Mouse (Mus musculus): ENCODE results near the gene Mgme1.

The Mgme1 gene

DNA sequence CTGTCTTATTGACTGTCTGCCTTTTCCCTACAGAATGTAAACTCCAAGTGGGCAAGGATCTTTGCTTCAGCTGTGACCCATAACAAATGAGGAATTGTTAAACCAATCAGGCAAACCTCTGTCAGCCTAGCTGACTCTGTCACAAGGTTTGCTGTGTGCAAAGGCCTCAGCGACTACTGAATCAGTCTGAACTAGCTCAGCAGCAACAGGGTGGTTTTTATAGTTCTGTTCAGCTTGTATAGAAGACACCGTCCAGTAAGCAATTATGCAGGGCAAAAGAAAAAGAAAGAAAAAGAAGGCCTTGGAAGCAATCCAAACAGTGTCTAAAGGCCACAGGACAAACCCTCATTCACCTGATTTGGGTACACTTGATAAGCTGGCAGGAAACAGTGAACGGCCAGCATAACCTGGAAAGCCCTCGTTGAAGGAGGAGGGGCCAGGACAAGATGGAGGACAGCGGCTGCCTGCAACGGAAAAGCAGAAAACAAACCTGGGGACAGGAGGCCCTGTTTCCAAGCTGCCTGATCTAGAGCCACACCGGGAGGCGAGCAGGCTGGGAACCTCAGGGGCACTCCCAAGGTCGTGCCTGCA lies 24.8 kb downstream of the Mgme1 start:
- in situ Hi-C loops (cut with MboI; ENCODE audit: unreplicated experiment in 2 of 2), result loop anchor here (5.0 to 10.0 kb wide), 2 partner anchors 57 to 290 kb away; no protein-coding TSS in a partner anchor

GRCm38 (mm10) chr2:144299749-144300669 lies 29.5 kb downstream of the Mgme1 start:
- in situ Hi-C loops (cut with MboI; ENCODE audit: unreplicated experiment in 2 of 2), result loop anchor here (5.0 to 25.0 kb wide), 3 partner anchors 52 to 1188 kb away; no protein-coding TSS in a partner anchor

DNA sequence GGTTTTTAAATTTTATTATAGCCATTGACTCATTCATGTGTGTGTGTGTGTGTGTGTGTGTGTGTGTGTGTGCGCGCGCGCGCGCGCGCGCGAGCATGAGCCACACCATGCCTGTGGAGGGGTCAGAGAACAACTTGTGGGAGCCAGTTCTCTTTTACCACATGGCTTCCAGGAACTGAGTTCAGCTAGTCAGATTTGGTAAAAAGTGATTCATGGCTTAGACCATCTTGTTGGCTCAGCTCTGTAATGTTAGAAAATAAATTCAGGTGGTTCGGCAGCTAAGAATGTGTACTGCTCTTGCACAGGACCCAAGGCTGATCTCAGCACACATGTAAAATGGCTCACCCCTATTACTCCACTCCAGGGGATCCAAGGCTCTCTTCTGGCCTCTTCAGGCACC lies 30.6 kb downstream of the Mgme1 start:
- in situ Hi-C loops (cut with MboI; ENCODE audit: unreplicated experiment in 2 of 2), result loop anchor here in 1 of 2 experiments (25.0 kb wide), 1 partner anchor 1189 kb away; no protein-coding TSS in a partner anchor

GRCm38 (mm10) chr2:144305721-144306294 lies 35.3 kb downstream of the Mgme1 start:
- in situ Hi-C loops (cut with MboI; ENCODE audit: unreplicated experiment in 2 of 2), result loop anchor here in 1 of 2 experiments (25.0 kb wide), 1 partner anchor 1194 kb away; no protein-coding TSS in a partner anchor

DNA sequence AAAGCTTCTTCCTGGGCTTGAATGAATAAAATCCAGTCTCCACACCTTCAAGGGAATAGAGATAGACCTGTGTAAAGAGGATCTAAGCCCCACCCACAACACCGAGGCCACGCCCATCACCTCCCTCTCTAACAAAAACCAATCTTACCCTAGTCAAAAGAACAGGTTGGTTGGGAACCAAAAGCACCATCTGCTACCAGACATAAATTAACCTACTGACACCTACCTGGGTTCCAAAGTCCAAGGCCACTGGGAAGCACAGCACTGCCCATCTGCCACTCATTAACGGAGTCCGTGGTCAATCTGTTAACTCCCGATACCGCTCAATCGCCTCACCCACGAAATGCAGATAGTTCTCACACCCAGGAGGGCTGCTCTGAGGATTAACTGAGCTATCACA lies 38.1 kb downstream of the Mgme1 start:
- in situ Hi-C loops (cut with MboI; ENCODE audit: unreplicated experiment in 2 of 2), result loop anchor here in 1 of 2 experiments (25.0 kb wide), 1 partner anchor 1196 kb away; no protein-coding TSS in a partner anchor

DNA sequence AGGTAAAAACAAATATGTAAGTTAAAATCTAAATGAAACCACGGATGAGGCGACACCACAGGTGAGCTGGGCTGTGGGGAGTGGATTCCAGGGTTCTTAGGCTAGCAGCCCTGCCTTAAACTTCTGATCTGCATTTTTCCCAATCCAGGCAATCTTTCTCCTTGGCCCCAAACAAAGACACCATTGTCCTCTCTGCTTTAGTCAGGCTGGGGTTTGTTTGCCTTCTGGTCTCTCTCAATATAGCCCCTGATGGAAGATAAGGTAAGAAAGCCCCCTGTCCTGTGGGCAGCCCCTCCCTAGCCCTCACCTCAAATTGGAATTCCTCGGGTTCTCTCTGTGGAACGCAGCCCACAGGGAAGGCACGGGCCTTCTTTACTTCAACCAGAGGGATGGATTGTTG lies 39.8 kb downstream of the Mgme1 start:
- in situ Hi-C loops (cut with MboI; ENCODE audit: unreplicated experiment in 2 of 2), result loop anchor here (10.0 to 25.0 kb wide), 2 partner anchors 1185 to 1198 kb away; no protein-coding TSS in a partner anchor

DNA sequence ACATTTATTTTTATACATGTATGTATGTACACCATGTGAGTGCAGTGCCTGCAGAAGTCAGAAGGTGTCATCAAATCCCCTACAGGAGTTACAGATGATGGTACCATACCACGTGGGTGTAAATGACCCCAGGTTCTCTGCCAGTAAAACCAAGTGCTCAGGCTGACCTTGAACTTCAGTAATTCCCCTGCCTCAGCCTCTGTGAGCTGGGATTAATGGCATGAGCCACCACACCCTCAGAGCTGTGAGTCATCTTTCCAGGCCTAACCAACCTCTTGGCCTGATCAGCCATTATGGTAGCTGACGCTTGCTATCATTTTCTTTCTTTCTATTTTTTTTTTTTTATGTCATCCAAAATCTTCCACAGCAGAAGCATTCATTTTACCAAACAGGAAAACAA lies 40.9 kb downstream of the Mgme1 start:
- in situ Hi-C loops (cut with MboI; ENCODE audit: unreplicated experiment in 2 of 2), result loop anchor here (10.0 to 25.0 kb wide), 2 partner anchors 1187 to 1199 kb away; no protein-coding TSS in a partner anchor

GRCm38 (mm10) chr2:144324218-144324617 lies 53.8 kb downstream of the Mgme1 start:
- in situ Hi-C loops (cut with MboI; ENCODE audit: unreplicated experiment in 2 of 2), result loop anchor here in 1 of 2 experiments (25.0 kb wide), 1 partner anchor 1212 kb away; no protein-coding TSS in a partner anchor

GRCm38 (mm10) chr2:144329451-144329850 lies 59.0 kb downstream of the Mgme1 start:
- in situ Hi-C loops (cut with MboI; ENCODE audit: unreplicated experiment in 2 of 2), result no loop called here

DNA sequence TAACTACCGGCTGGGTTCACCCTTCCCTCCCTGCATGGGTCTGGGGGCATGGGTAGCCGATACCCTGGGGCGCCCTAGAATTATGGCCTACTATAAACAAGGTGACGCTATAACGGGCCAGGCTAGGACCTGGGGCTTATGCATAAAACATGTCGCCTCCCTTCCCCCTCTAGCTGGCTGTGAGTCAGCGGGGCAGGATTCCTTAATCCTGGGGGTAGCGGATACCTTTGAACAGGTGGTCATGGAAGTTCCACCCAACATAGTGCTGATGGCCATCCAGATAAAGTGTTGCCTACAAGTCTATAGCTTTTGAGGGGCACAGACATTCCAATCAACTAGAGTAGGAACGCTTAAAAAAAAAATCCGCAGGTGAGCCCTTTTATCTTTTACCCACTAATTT lies 59.5 kb downstream of the Mgme1 start:
- in situ Hi-C loops (cut with MboI; ENCODE audit: unreplicated experiment in 2 of 2), result no loop called here

DNA sequence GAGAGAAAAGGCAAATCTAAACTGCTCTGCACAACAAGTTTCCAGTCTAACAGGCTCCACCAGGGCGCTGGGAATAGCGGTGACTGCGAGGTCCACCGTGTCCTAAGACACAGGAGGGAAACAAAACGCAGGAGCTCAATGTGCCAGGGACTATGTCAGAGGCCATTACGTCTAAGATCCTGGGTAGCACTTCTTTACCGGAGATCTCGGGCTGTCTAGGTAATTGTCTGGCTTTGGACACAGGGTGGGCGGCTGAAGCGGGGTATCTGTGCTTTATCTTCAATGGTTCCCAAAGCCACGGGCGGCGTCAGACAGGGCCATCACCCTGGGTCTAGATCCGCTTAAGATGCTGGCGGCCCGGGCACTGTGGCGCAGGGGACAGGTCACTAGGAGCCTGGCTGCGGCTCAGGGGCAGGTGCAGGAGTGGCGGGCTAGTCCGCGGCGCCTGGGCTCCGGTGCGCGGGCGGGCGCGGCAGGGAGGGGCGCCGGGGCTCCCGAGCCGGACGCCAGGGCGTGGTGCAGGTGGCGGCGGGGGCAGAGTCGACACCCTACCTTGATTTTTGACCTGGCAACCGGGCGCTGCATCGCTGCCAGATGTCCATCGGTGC lies 60.0 kb downstream of the Mgme1 start:
- in situ Hi-C loops (cut with MboI; ENCODE audit: unreplicated experiment in 2 of 2), result no loop called here

Data from v-Abl transformed pro-B cells (cell line).